Mouse (Mus musculus): ENCODE measurements around the gene Gabarapl2. TPM values are rescaled to one million over a fixed set of nuclear protein-coding genes. Genes with fewer than 3 reads are reported as not detected.

The Gabarapl2 gene
- polyA plus RNA-seq, 1 experiment = 66.4 TPM

- H3K36me3 ChIP-seq (ENCODE audit: control insufficient read depth, insufficient read depth, low read length, poor library complexity, severe bottlenecking) = peaks cover 65% of the 10 kb centered on the region
- no peaks in the 10 kb centered on the region for H3K4me1 ChIP-seq (ENCODE audit: control insufficient read depth, insufficient read depth, low read length)
- H3K9ac ChIP-seq (ENCODE audit: low read depth, poor library complexity, severe bottlenecking) = no peak overlapping the region
Measured at GRCm38 (mm10) chr8:111978147-111978546, 37.6 kb downstream of the Gabarapl2 start.

GRCm38 (mm10) chr8:111982116-111982515 lies 41.6 kb downstream of the Gabarapl2 start:
- TF ChIP-seq CTCF (IDR thresholded peaks at IDR 0.05; ENCODE audit: low read depth, low read length) = peak; percentile 84
- no peak for TF ChIP-seq POLR2A (IDR thresholded peaks at IDR 0.05; ENCODE audit: insufficient read depth, low read length)
- no peaks in the 10 kb centered on the region for H3K4me1 ChIP-seq (ENCODE audit: control insufficient read depth, insufficient read depth, low read length)
- no peaks in the 10 kb centered on the region for H3K27me3 ChIP-seq (ENCODE audit: control insufficient read depth, insufficient read depth, low read length, poor library complexity, severe bottlenecking)
- no peak overlapping the region for H3K9ac ChIP-seq (ENCODE audit: low read depth, poor library complexity, severe bottlenecking)
- no peak overlapping the region for H3K27ac ChIP-seq (ENCODE audit: insufficient read depth, low read length)
- H3K9me3 ChIP-seq (replicated peaks; ENCODE audit: control insufficient read depth, insufficient read depth, low read length, poor library complexity, severe bottlenecking) = no peaks in the 10 kb centered on the region
- H3K4me3 ChIP-seq (ENCODE audit: low read depth, low read length) = no peak overlapping the region
- peaks cover 64% of the 10 kb centered on the region for H3K36me3 ChIP-seq (ENCODE audit: control insufficient read depth, insufficient read depth, low read length, poor library complexity, severe bottlenecking)

More at GRCm38 (mm10) chr8:111978147-111978546, 37.6 kb downstream of the Gabarapl2 start:
- TF ChIP-seq EP300 (IDR thresholded peaks at IDR 0.05; ENCODE audit: insufficient read depth, low read depth, low read length) (no peak), POLR2A (IDR thresholded peaks at IDR 0.05; ENCODE audit: insufficient read depth, low read length) (no peak), CTCF (IDR thresholded peaks at IDR 0.05; ENCODE audit: low read depth, low read length) (no peak)
- H3K4me3 ChIP-seq (ENCODE audit: low read depth, low read length) = no peak overlapping the region
- H3K27me3 ChIP-seq (ENCODE audit: control insufficient read depth, insufficient read depth, low read length, poor library complexity, severe bottlenecking) = no peaks in the 10 kb centered on the region
- H3K9me3 ChIP-seq (replicated peaks; ENCODE audit: control insufficient read depth, insufficient read depth, low read length, poor library complexity, severe bottlenecking) = peaks cover 13% of the 10 kb centered on the region
- H3K27ac ChIP-seq (ENCODE audit: insufficient read depth, low read length) = no peak overlapping the region

- H3K36me3 ChIP-seq (ENCODE audit: control insufficient read depth, insufficient read depth, low read length, poor library complexity, severe bottlenecking) = peaks cover 72% of the 10 kb centered on the region
- H3K9me3 ChIP-seq (replicated peaks; ENCODE audit: control insufficient read depth, insufficient read depth, low read length, poor library complexity, severe bottlenecking) = no peaks in the 10 kb centered on the region
- no peaks in the 10 kb centered on the region for H3K4me1 ChIP-seq (ENCODE audit: control insufficient read depth, insufficient read depth, low read length)
- no peak for TF ChIP-seq EP300 (IDR thresholded peaks at IDR 0.05; ENCODE audit: insufficient read depth, low read depth, low read length)
- H3K27ac ChIP-seq (ENCODE audit: insufficient read depth, low read length) = no peak overlapping the region
- H3K4me3 ChIP-seq (ENCODE audit: low read depth, low read length) = no peak overlapping the region
- H3K9ac ChIP-seq (ENCODE audit: low read depth, poor library complexity, severe bottlenecking) = no peak overlapping the region
- H3K27me3 ChIP-seq (ENCODE audit: control insufficient read depth, insufficient read depth, low read length, poor library complexity, severe bottlenecking) = no peaks in the 10 kb centered on the region
Measured at GRCm38 (mm10) chr8:111984511-111984910, 44.0 kb downstream of the Gabarapl2 start.

- H3K9ac ChIP-seq (ENCODE audit: low read depth, poor library complexity, severe bottlenecking) = no peak overlapping the region
- no peak overlapping the region for H3K4me3 ChIP-seq (ENCODE audit: low read depth, low read length)
- TF ChIP-seq POLR2A (IDR thresholded peaks at IDR 0.05; ENCODE audit: insufficient read depth, low read length) = no peak
- no peak for TF ChIP-seq EP300 (IDR thresholded peaks at IDR 0.05; ENCODE audit: insufficient read depth, low read depth, low read length)
- peak; percentile 91 for TF ChIP-seq CTCF (IDR thresholded peaks at IDR 0.05; ENCODE audit: low read depth, low read length)
- H3K27ac ChIP-seq (ENCODE audit: insufficient read depth, low read length) = no peak overlapping the region
- no peaks in the 10 kb centered on the region for H3K9me3 ChIP-seq (replicated peaks; ENCODE audit: control insufficient read depth, insufficient read depth, low read length, poor library complexity, severe bottlenecking)
- H3K27me3 ChIP-seq (ENCODE audit: control insufficient read depth, insufficient read depth, low read length, poor library complexity, severe bottlenecking) = no peaks in the 10 kb centered on the region
- H3K36me3 ChIP-seq (ENCODE audit: control insufficient read depth, insufficient read depth, low read length, poor library complexity, severe bottlenecking) = peaks cover 59% of the 10 kb centered on the region
- no peaks in the 10 kb centered on the region for H3K4me1 ChIP-seq (ENCODE audit: control insufficient read depth, insufficient read depth, low read length)
Measured at GRCm38 (mm10) chr8:111989911-111990310, 49.4 kb downstream of the Gabarapl2 start.

- H3K27me3 ChIP-seq (ENCODE audit: control insufficient read depth, insufficient read depth, low read length, poor library complexity, severe bottlenecking) = no peaks in the 10 kb centered on the region
- H3K4me1 ChIP-seq (ENCODE audit: control insufficient read depth, insufficient read depth, low read length) = no peaks in the 10 kb centered on the region
- H3K9ac ChIP-seq (ENCODE audit: low read depth, poor library complexity, severe bottlenecking) = peak overlapping the region; percentile 73
- no peak overlapping the region for H3K4me3 ChIP-seq (ENCODE audit: low read depth, low read length)
- TF ChIP-seq POLR2A (IDR thresholded peaks at IDR 0.05; ENCODE audit: insufficient read depth, low read length) (no peak), CTCF (IDR thresholded peaks at IDR 0.05; ENCODE audit: low read depth, low read length) (no peak), EP300 (IDR thresholded peaks at IDR 0.05; ENCODE audit: insufficient read depth, low read depth, low read length) (no peak)
- H3K27ac ChIP-seq (ENCODE audit: insufficient read depth, low read length) = no peak overlapping the region
- H3K36me3 ChIP-seq (ENCODE audit: control insufficient read depth, insufficient read depth, low read length, poor library complexity, severe bottlenecking) = peaks cover 58% of the 10 kb centered on the region
- no peaks in the 10 kb centered on the region for H3K9me3 ChIP-seq (replicated peaks; ENCODE audit: control insufficient read depth, insufficient read depth, low read length, poor library complexity, severe bottlenecking)
Measured at GRCm38 (mm10) chr8:111991278-111991677, 50.8 kb downstream of the Gabarapl2 start.

GRCm38 (mm10) chr8:111992013-111992702 lies 51.7 kb downstream of the Gabarapl2 start, which contains the start of gene Adat1:
Adat1 (minus strand) TSS chr8:111992302.
- no peaks in the 10 kb centered on the region for H3K4me1 ChIP-seq (ENCODE audit: control insufficient read depth, insufficient read depth, low read length)
- TF ChIP-seq EP300 (IDR thresholded peaks at IDR 0.05; ENCODE audit: insufficient read depth, low read depth, low read length) (no peak), POLR2A (IDR thresholded peaks at IDR 0.05; ENCODE audit: insufficient read depth, low read length) (no peak), CTCF (IDR thresholded peaks at IDR 0.05; ENCODE audit: low read depth, low read length) (no peak)
- peak within 1 kb of the TSS; percentile 87 for H3K4me3 ChIP-seq (ENCODE audit: low read depth, low read length)
- no peak within 1 kb of the TSS for H3K27ac ChIP-seq (ENCODE audit: insufficient read depth, low read length)
- no peaks in the 10 kb centered on the region for H3K9me3 ChIP-seq (replicated peaks; ENCODE audit: control insufficient read depth, insufficient read depth, low read length, poor library complexity, severe bottlenecking)
- H3K27me3 ChIP-seq (ENCODE audit: control insufficient read depth, insufficient read depth, low read length, poor library complexity, severe bottlenecking) = no peaks in the 10 kb centered on the region
- peaks cover 59% of the 10 kb centered on the region for H3K36me3 ChIP-seq (ENCODE audit: control insufficient read depth, insufficient read depth, low read length, poor library complexity, severe bottlenecking)
- peak within 1 kb of the TSS; percentile 73 for H3K9ac ChIP-seq (ENCODE audit: low read depth, poor library complexity, severe bottlenecking)

All from ES-Bruce4 (cell line).